Mouse (Mus musculus) thymus, postnatal 14 days (tissue): ENCODE data around the gene Slc7a10.
A peak's percentile ranks its signal among the peaks of the same experiment; 100 is the strongest.
"Not testable (repeated sequence)": the region's sequence is repeated elsewhere in the genome, so short reads cannot be mapped to it uniquely, and the experiment has no call there.

ENCODE experiments used
- DNase-seq: peaks from one replicate; pipeline ENCODE4 v3.0.0; 2021

Gene Slc7a10

GRCm38 (mm10) chr7:35175533-35175932 is 10.7 kb upstream of the Slc7a10 start:
- no peak for DNase-seq

- peak; percentile 12 for DNase-seq
Measured at GRCm38 (mm10) chr7:35176412-35177381, 9.5 kb upstream of the Slc7a10 start.

- no peak for DNase-seq
Measured at GRCm38 (mm10) chr7:35184833-35185724, 1.1 kb upstream of the Slc7a10 start.

- DNase-seq, result no peak
Measured at GRCm38 (mm10) chr7:35189699-35190098, 3.5 kb downstream of the Slc7a10 start.

GRCm38 (mm10) chr7:35191276-35191675 is 5.1 kb downstream of the Slc7a10 start:
- no peak for DNase-seq

GRCm38 (mm10) chr7:35197022-35197421 is 10.8 kb downstream of the Slc7a10 start:
- no peak for DNase-seq

- no peak for DNase-seq
Measured at GRCm38 (mm10) chr7:35198981-35199754, 13.0 kb downstream of the Slc7a10 start.

GRCm38 (mm10) chr7:35199755-35200154 is 13.6 kb downstream of the Slc7a10 start:
- no peak for DNase-seq

- no peak for DNase-seq
Measured at GRCm38 (mm10) chr7:35211791-35212190, 25.6 kb downstream of the Slc7a10 start.

GRCm38 (mm10) chr7:35214442-35215222 is 28.4 kb downstream of the Slc7a10 start:
- no peak for DNase-seq

- no peak for DNase-seq
Measured at GRCm38 (mm10) chr7:35215225-35215624, 29.0 kb downstream of the Slc7a10 start, which contains the start of gene Lrp3. Lrp3 (minus strand) TSS chr7:35215498.

GRCm38 (mm10) chr7:35215731-35216130 is 29.5 kb downstream of the Slc7a10 start:
- DNase-seq, result no peak

- no peak for DNase-seq
Measured at GRCm38 (mm10) chr7:35220694-35221365, 34.6 kb downstream of the Slc7a10 start.

- no peak for DNase-seq
Measured at GRCm38 (mm10) chr7:35230333-35230732, 44.1 kb downstream of the Slc7a10 start.

- DNase-seq, result no peak
Measured at GRCm38 (mm10) chr7:35232796-35233455, 46.7 kb downstream of the Slc7a10 start.

GRCm38 (mm10) chr7:35233861-35234260 is 47.7 kb downstream of the Slc7a10 start:
- DNase-seq, result no peak

GRCm38 (mm10) chr7:35234361-35235245 is 48.4 kb downstream of the Slc7a10 start:
- DNase-seq, result peak; percentile 98

GRCm38 (mm10) chr7:35235308-35235707 is 49.1 kb downstream of the Slc7a10 start:
- DNase-seq, result peak; percentile 41

GRCm38 (mm10) chr7:35237935-35238334 is 51.8 kb downstream of the Slc7a10 start:
- DNase-seq, result not testable (repeated sequence)
